In the genomic region with DNA sequence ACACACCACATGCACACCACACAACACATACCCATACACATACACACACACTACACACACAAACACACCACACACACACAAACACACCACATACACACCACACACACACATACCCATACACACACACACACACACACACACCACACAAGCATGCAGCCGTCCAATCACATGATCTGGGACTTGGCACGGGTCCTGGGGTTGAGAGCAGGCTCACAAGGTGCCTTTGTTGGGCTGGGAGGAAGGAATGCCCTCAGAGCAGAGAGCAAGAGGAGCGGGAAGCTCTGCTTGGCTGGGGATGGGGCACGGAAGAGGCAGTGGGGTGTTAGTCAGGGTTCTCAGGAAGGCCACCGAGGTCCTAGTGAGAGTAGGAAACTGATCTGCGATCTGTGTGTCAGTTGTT, we compare ENCODE assay signal across 17 mouse cellular contexts. TPM values are rescaled to one million over a fixed set of nuclear protein-coding genes. Genes with fewer than 3 reads are reported as not detected.
DNase-seq lines count a peak whose midpoint lies in the region; ATAC-seq and TF ChIP-seq lines count a peak whose summit lies in the region.
"Had no signal": no experiment of that assay in that cellular context is flagged by ENCODE, and none has a peak within 500 bp of the region (broad histone marks: within the 10 kb centered on the region; RNA-seq: fewer than 3 reads in every experiment).

No protein-coding gene starts in this region.

- H3K4me2 ChIP-seq in kidney, embryonic 15.5 days = no peak overlapping the region
- H3K4me2 ChIP-seq in lung, embryonic 14.5 days = no peak overlapping the region
- H3K4me2 ChIP-seq: heart, embryonic 12.5 days; intestine, embryonic 15.5 days; liver, embryonic 11.5 days; lung, embryonic 15.5 days had no signal

- H3K9me3 ChIP-seq in kidney, embryonic 15.5 days (replicated peaks) = no peaks in the 10 kb centered on the region
- H3K9me3 ChIP-seq in lung, embryonic 14.5 days (ENCODE audit: low read depth, low read length) = no peaks in the 10 kb centered on the region
- H3K9me3 ChIP-seq: heart, embryonic 12.5 days; intestine, embryonic 15.5 days; lung, embryonic 15.5 days had no signal

- intact Hi-C loops in left cerebral cortex, postnatal 25 days (cut with DNase I) = no loop called here

- H3K27me3 ChIP-seq in cerebellum, adult 2 months (ENCODE audit: control insufficient read depth, insufficient read depth, low read length) = no peaks in the 10 kb centered on the region
- H3K27me3 ChIP-seq in kidney, embryonic 15.5 days = no peaks in the 10 kb centered on the region
- no peaks in the 10 kb centered on the region for H3K27me3 ChIP-seq in lung, embryonic 14.5 days (ENCODE audit: insufficient read depth, low read length)
- H3K27me3 ChIP-seq: intestine, embryonic 15.5 days; lung, embryonic 15.5 days had no signal

- H3K36me3 ChIP-seq in kidney, embryonic 15.5 days = no peaks in the 10 kb centered on the region
- no peaks in the 10 kb centered on the region for H3K36me3 ChIP-seq in lung, embryonic 14.5 days (ENCODE audit: insufficient read depth)
- H3K36me3 ChIP-seq: heart, embryonic 12.5 days; intestine, embryonic 15.5 days; lung, embryonic 15.5 days had no signal

- H3K9ac ChIP-seq in kidney, embryonic 15.5 days = no peak overlapping the region
- H3K9ac ChIP-seq in lung, embryonic 14.5 days = no peak overlapping the region
- H3K9ac ChIP-seq: heart, embryonic 12.5 days; intestine, embryonic 15.5 days; lung, embryonic 15.5 days had no signal

- no peak for TF ChIP-seq CTCF in cerebellum, adult 2 months (IDR thresholded peaks at IDR 0.05; ENCODE audit: borderline replicate concordance, insufficient read depth, low read depth, low read length)
- no peak for TF ChIP-seq CTCF in lung, embryonic 14.5 days (IDR thresholded peaks at IDR 0.05; ENCODE audit: low read depth)
- no peak for TF ChIP-seq CTCF in brain, embryonic 14.5 days (IDR thresholded peaks at IDR 0.05; ENCODE audit: borderline replicate concordance, extremely low read depth, insufficient read depth, insufficient read length)

- H3K4me3 ChIP-seq in cerebellum, adult 2 months (replicated peaks; ENCODE audit: insufficient read depth, low read depth, low read length) = no peak overlapping the region
- H3K4me3 ChIP-seq in kidney, embryonic 15.5 days (replicated peaks) = no peak overlapping the region
- H3K4me3 ChIP-seq in lung, embryonic 14.5 days (ENCODE audit: low read depth, low read length) = no peak overlapping the region
- H3K4me3 ChIP-seq: heart, embryonic 12.5 days; intestine, embryonic 15.5 days; lung, embryonic 15.5 days had no signal

- H3K4me1 ChIP-seq in cerebellum, adult 2 months (ENCODE audit: control insufficient read depth, insufficient read depth, low read length) = peaks cover 3% of the 10 kb centered on the region; the same call in 1 of the 2 replicates
- H3K4me1 ChIP-seq in kidney, embryonic 15.5 days = peaks cover 16% of the 10 kb centered on the region
- 0 out of 2 replicates have a peak, but pooled peaks cover 3% of the 10 kb centered on the region for H3K4me1 ChIP-seq in lung, embryonic 14.5 days (ENCODE audit: insufficient read depth)
- H3K4me1 ChIP-seq: intestine, embryonic 15.5 days had no signal

- peak overlapping the region; percentile 16 for H3K27ac ChIP-seq in cerebellum, adult 2 months (ENCODE audit: insufficient read depth, low read length)
- H3K27ac ChIP-seq in kidney, embryonic 15.5 days = no peak overlapping the region
- no peak overlapping the region for H3K27ac ChIP-seq in lung, embryonic 14.5 days (ENCODE audit: low read depth)
- H3K27ac ChIP-seq: intestine, embryonic 15.5 days; lung, embryonic 15.5 days had no signal

- WGBS in cerebellum, adult 2 months = 43% methylated on average over 6 of the region's 6 CpGs
- 77% methylated on average over 6 of the region's 6 CpGs for WGBS in kidney, embryonic 15.5 days
- 62% methylated on average over 6 of the region's 6 CpGs for WGBS in lung, embryonic 14.5 days

- DNase-seq in cerebellum, adult 2 months = no peak
- DNase-seq in cerebellum, adult 11 months = no peak
- peak; percentile 30 for DNase-seq in kidney, adult 11 months
- DNase-seq in lung, embryonic 14.5 days = peak; percentile 44
- DNase-seq in lung, postnatal 14 days = no peak
- DNase-seq in brain, embryonic 14.5 days (ENCODE audit: low read depth) = peak; percentile 64
- DNase-seq in left cerebral cortex, postnatal 25 days (ENCODE audit: low spot score in 2 of 2) = no peak
- DNase-seq: cerebellum, adult 18-20 months; gastrocnemius, postnatal 10 days; midbrain, embryonic 14.5 days had no signal

- no peak for TF ChIP-seq POLR2A in cerebellum, adult 2 months (IDR thresholded peaks at IDR 0.05; ENCODE audit: borderline replicate concordance, insufficient read depth, low read length)
- TF ChIP-seq POLR2A in brain, embryonic 14.5 days (IDR thresholded peaks at IDR 0.05; ENCODE audit: borderline replicate concordance, extremely low read depth, insufficient read depth, insufficient read length, poor library complexity, severe bottlenecking) = no peak

- ATAC-seq in kidney, embryonic 15.5 days (replicated peaks; ENCODE audit: low FRiP score) = no peak
- no peak for ATAC-seq in lung, embryonic 14.5 days (ENCODE audit: insufficient read depth)
- ATAC-seq: intestine, embryonic 15.5 days had no signal

RNA-seq across cellular contexts. Expression of a gene that starts 3.9 kb away (rescaled TPM):
- polyA plus RNA-seq in cerebellum, adult 2 months (2012; rRNA removed) = 21.0 and 23.0 TPM in 2 replicates
- polyA plus RNA-seq in kidney, embryonic 15.5 days (2015; fragmentation: Nextera tagmentation; extraction: Ambion mirVana) = 5.0 and 5.6 TPM in 2 replicates
- polyA plus RNA-seq in lung, embryonic 14.5 days (2014; fragmentation: Nextera tagmentation; extraction: Ambion mirVana) = 4.5 and 5.7 TPM in 2 replicates
- 13.3 and 13.6 TPM in 2 replicates for polyA plus RNA-seq in brain, embryonic 14.5 days (2012; rRNA removed)
- 100 to 1,000 TPM in 1 of 2 experiments, 10 to 100 TPM in 1; 83.8 to 196 TPM for total RNA-seq in left cerebral cortex, postnatal 25 days (2021)

RNA-seq across cellular contexts. Expression of a gene that starts 14.6 kb away (rescaled TPM):
- polyA plus RNA-seq in cerebellum, adult 2 months (2012; rRNA removed) = 126 and 136 TPM in 2 replicates
- polyA plus RNA-seq in kidney, embryonic 15.5 days (2015; fragmentation: Nextera tagmentation; extraction: Ambion mirVana) = 0.19 and 0.23 TPM in 2 replicates
- polyA plus RNA-seq in lung, embryonic 14.5 days (2014; fragmentation: Nextera tagmentation; extraction: Ambion mirVana) = 0.08 and 0.09 TPM in 2 replicates
- polyA plus RNA-seq in brain, embryonic 14.5 days (2012; rRNA removed) = 41.5 and 66.5 TPM in 2 replicates
- 100 to 1,000 TPM; 108 to 110 TPM for total RNA-seq in left cerebral cortex, postnatal 25 days (2021)
- total RNA-seq: CH12.LX; megakaryocyte progenitor cell, adult 5-6 weeks had no signal
- polyA plus RNA-seq: heart, embryonic 12.5 days; liver, embryonic 11.5 days had no signal

RNA-seq across cellular contexts. Expression of a gene that starts 26.4 kb away (rescaled TPM):
- 75.2 and 77.0 TPM in 2 replicates for polyA plus RNA-seq in cerebellum, adult 2 months (2012; rRNA removed)
- polyA plus RNA-seq in kidney, embryonic 15.5 days (2015; fragmentation: Nextera tagmentation; extraction: Ambion mirVana) = 13.7 and 16.3 TPM in 2 replicates
- polyA plus RNA-seq in lung, embryonic 14.5 days (2014; fragmentation: Nextera tagmentation; extraction: Ambion mirVana) = 11.7 and 15.2 TPM in 2 replicates
- 70.0 and 77.9 TPM in 2 replicates for polyA plus RNA-seq in brain, embryonic 14.5 days (2012; rRNA removed)
- total RNA-seq in left cerebral cortex, postnatal 25 days (2021) = 10 to 100 TPM; 67.2 to 69.3 TPM

RNA-seq across cellular contexts. Expression of a gene that starts 49.1 kb away (rescaled TPM):
- 231 and 240 TPM in 2 replicates for polyA plus RNA-seq in cerebellum, adult 2 months (2012; rRNA removed)
- 201 and 226 TPM in 2 replicates for polyA plus RNA-seq in kidney, embryonic 15.5 days (2015; fragmentation: Nextera tagmentation; extraction: Ambion mirVana)
- polyA plus RNA-seq in lung, embryonic 14.5 days (2014; fragmentation: Nextera tagmentation; extraction: Ambion mirVana) = 172 and 186 TPM in 2 replicates
- polyA plus RNA-seq in brain, embryonic 14.5 days (2012; rRNA removed) = 326 and 369 TPM in 2 replicates
- total RNA-seq in left cerebral cortex, postnatal 25 days (2021) = 100 to 1,000 TPM; 159 to 169 TPM

RNA-seq across cellular contexts. Expression of a gene that starts 59.0 kb away (rescaled TPM):
- 54.7 and 55.3 TPM in 2 replicates for polyA plus RNA-seq in cerebellum, adult 2 months (2012; rRNA removed)
- polyA plus RNA-seq in kidney, embryonic 15.5 days (2015; fragmentation: Nextera tagmentation; extraction: Ambion mirVana) = 62.5 and 67.4 TPM in 2 replicates
- polyA plus RNA-seq in lung, embryonic 14.5 days (2014; fragmentation: Nextera tagmentation; extraction: Ambion mirVana) = 48.1 and 55.9 TPM in 2 replicates
- polyA plus RNA-seq in brain, embryonic 14.5 days (2012; rRNA removed) = 69.5 and 86.1 TPM in 2 replicates
- 10 to 100 TPM; 50.5 to 54.2 TPM for total RNA-seq in left cerebral cortex, postnatal 25 days (2021)

Comparison
In these comparisons a context has a peak if more than half of its experiments do, and no peak if none do; other contexts are left out.
1. DNase-seq: peak in kidney, adult 11 months (single experiment), lung, embryonic 14.5 days (single experiment) and brain, embryonic 14.5 days (single experiment); none in cerebellum, adult 2 months (0 of 2), cerebellum, adult 11 months (single experiment), lung, postnatal 14 days (single experiment) and left cerebral cortex, postnatal 25 days (0 of 2).
2. RNA of a gene that starts 14.6 kb away (polyA plus RNA-seq): 126 to 136 TPM in cerebellum, adult 2 months and 41.5 to 66.5 TPM in brain, embryonic 14.5 days; 0.19 to 0.23 TPM in kidney, embryonic 15.5 days and 0.08 to 0.09 TPM in lung, embryonic 14.5 days; every median in the first group is over 10 times any median in the second.